Mouse (Mus musculus): ENCODE measurements around the gene Gm21518.
"Not testable (repeated sequence)": the region's sequence is repeated elsewhere in the genome, so short reads cannot be mapped to it uniquely, and the experiment has no call there.

The Gm21518 gene

DNA sequence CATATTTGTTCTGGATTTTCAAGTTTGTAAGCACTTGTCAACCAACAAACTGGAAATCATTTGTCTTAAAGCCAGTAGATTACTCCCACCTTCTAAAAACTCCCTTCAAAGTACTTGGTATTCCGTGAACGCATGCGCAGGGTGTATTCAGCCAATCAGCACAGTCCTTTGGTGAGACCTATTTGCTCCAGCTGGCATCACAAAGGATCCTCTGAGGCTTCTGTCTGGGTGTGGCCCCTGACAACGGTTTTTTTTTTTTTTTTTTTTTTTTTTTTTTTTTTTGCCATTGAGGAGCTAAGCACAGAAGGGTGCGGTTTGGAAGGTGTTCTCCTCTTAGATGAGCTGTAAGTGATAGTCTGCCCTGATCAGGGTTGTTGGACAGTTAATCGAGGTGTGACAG lies at the start of gene Gm21518:
TSS of gene Gm21518 (plus strand) at position 301 of the 400 bp plus-strand sequence.
- DNase-seq (ENCODE audit: low spot score in 2 of 2) = not testable (repeated sequence)
